Mouse (Mus musculus) mouse trophoblast stem cell (cell line): ENCODE measurements around the gene Ulk1.
"Not testable (repeated sequence)": the region's sequence is repeated elsewhere in the genome, so short reads cannot be mapped to it uniquely, and the experiment has no call there.

Experiments used
- in situ Hi-C, 2 experiments: fragments of 300-500 bp; cut with MseI, MboI; formaldehyde crosslinking; loops; 2 replicates in 1 of 2; 3 replicates in 1 of 2; pipeline ENCODE4 v1.15.1; 2025

Ulk1 gene

DNA sequence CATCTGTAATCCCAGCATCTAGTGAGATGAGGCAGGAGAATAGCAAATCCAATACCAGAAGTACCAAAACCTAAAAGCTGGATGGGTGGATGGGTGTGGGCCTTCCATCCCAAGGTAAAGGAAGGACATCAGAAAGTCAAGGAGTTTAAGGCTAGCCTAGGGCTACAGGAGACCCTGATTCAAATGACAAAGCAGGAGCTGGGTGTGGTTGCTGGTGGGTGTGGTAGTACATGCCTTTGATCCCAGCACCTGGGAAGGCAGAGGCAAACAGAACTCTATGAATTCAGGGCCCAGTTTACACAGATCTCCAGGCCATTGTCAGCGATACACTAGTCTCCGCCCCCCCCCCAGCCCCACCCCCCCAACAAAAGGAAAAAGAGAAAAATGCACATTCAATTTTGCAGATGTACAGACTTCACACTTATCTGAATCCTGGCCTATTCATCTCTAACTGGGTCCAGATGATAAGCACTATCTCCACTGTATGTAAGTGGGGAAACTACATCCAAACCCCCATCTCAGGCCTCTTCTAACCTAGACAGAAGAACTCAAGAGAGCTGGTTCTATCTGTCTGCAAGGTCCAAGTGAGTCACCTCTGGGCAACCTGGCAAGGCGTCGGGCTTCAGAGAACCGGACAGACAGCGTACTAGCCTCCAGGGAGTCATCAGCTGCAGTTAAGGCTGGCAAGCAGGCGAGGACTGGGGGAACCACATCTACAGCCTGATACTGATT is 5.7 kb downstream of the Ulk1 start:
- in situ Hi-C loops: no loop called here

DNA sequence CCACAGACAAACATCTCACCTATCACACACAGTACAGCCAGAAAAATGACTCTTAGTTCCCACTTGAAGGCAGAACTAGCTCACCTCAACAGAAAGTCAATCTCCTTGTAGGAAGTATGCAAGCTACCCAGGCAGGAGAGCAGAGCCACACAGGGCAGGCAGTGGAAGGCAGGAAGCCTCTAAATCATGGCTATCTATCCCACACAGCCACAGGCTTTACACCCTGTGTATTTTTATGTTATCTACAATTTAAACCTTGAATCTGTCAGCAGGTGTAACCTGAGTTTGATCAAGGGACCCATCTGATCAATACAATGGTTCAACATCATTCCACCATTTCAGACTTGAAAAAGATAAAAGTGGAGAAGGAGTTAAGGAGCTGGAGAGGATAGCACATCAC is 7.1 kb downstream of the Ulk1 start:
- in situ Hi-C loops: no loop called here

- in situ Hi-C loops: no loop called here
These were observed 7.7 kb downstream of the Ulk1 start for GRCm38 (mm10) chr5:110802186-110802585.

DNA sequence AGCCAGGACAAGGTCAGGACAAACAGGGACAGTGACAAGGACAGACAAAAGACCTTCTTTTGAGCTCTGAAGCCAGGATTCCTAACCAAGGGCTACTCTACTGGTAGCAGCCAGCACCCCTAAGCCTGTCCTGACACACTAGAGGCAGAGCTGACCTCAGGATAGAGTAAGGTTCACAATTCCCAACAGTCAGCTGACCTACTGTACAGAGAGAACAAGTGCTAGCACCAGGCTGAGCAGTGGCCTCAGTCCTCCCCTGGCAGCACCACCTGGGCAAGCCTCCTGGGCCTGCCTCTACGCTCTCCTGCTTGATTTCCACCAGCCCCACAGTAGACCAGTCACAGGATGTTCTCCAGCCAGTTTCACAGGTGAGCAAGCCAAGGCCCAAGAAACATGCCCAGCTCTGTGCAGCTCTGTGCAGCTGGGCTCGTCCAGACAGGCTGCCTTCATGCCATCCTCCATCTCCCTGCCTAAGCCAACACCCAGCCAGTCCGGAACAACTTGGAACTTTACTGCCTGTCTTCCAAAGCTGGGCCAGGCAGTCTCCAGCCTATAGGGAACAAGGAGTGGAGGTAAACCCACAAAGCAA is 8.8 kb downstream of the Ulk1 start:
- in situ Hi-C loops: no loop called here

DNA sequence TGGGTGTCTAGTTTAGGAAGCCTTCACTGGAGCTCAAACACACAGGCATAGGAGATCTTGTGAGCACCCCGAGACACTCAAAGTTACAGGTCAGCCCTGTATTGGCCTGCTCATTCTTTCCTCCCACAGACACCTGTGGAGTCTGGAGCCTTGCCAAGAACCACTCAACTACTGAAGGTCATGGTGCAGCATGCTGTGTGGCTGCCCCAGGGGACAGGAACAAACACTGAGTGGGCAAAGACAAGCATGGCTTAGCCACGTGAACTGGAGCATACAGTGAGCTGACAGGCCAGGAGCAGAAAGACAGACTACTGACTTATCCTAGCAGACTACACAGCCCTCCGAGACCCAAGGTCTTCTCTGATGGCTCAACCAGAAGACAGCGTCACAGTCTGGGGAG is 12.2 kb downstream of the Ulk1 start:
- in situ Hi-C loops: no loop called here

DNA sequence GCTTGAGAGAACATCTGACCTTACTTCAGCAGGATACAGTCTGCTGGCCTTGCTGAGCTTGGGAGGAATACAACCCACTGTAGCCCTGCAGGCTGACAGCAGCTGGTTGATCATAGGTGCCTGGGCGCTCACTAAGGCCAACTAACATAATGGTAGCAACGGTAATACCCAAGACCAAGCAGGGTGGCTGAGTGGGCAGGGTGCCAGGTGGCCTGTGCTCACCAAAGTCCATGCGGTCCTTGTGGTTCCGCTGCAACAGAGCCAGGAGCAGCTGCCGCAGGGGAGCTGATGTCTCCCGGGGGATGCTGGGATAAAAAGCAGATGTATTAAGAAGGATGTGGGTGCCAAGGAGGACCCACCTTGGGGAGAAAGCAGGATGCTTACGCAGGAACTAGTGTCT is 15.5 kb downstream of the Ulk1 start:
- in situ Hi-C loops: no loop called here

- in situ Hi-C loops: no loop called here
These were observed 21.2 kb downstream of the Ulk1 start for GRCm38 (mm10) chr5:110788684-110789083.

DNA sequence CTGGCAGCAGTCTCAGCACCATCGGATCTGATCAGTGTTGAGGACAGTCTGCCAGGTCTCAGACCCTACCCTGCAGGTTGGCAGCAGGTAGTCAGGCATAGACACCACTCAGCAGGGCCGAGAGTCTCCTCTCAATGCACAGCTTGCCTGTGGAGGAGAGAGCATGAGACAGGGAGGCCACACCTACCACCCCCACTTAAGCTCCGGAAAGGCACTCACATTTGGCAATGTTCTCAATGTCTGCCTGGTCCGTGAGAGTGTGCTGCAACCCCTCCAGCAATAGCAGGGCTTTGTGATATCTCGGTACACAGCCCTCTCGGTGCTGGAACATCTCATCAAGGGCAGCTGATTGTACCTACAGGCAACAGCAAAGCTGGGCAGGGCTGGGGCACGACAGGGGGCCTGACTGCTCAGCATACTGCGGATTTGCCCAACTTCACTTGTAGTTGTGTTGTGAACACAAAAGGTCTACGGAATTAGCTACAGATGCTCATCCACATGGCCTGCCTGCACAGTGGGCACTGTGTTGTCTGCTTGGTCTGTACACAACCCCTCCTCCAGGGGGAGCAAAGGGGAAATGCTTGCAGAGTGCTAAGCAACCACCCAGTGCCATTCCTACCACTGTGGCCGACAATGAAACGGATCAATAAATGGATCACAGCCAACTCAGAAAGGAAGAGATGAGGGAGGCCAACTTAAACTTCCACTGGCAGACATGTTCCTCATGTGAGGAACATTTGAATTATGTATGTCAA is 23.6 kb downstream of the Ulk1 start:
- in situ Hi-C loops: no loop called here

DNA sequence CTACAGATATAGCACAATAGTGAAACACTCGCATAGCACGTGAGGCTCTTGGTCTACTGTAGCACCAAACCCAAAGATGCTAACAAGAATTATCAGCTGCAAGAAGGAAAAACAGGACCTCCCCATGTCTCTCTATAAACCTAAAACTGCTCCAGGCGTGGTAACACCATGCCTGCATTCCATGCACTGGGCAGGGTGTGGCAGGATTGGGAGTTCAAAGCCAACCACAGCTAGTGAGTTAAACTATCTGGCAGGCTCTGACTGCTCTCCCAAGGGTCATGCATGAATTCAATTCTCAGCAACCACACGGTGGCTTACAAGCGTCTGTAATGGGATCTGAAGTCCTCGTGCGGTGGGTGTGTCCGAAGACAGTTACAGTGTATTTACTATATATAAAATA is 26.7 kb downstream of the Ulk1 start:
- in situ Hi-C loops: no loop called here

DNA sequence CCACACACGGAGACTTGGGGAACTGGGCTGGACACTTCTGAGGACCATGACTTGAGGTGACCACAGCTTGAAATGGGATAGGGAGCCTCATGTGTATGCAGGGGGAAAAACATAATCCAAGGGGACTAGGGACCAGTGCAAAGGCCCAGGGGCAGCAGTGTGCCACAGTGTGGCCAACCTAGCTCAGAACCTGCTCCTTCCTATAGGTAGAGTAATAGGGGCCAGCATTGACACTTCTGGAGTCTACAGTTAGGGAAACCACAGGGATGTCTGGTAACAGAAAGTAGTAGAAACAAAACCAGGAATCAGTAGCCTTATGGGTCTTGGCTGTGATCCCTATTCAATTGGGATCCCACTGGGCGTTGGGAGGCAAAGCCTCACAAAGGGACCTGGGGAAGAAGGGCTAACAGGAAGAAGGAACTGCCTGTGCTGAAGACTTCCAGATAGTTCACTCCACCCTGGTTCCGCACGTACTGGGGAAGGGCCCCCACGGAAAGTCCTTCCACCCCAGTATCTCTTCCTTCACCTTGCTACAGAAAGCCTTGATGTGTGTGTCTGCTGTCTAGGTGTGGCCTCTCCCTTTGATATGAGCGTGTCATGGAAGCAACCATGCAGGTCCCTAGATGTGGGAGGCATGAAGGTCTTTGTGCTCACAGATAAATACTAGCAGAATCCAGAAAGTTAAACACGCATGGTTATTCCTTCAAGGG is 28.2 kb downstream of the Ulk1 start:
- in situ Hi-C loops: no loop called here

DNA sequence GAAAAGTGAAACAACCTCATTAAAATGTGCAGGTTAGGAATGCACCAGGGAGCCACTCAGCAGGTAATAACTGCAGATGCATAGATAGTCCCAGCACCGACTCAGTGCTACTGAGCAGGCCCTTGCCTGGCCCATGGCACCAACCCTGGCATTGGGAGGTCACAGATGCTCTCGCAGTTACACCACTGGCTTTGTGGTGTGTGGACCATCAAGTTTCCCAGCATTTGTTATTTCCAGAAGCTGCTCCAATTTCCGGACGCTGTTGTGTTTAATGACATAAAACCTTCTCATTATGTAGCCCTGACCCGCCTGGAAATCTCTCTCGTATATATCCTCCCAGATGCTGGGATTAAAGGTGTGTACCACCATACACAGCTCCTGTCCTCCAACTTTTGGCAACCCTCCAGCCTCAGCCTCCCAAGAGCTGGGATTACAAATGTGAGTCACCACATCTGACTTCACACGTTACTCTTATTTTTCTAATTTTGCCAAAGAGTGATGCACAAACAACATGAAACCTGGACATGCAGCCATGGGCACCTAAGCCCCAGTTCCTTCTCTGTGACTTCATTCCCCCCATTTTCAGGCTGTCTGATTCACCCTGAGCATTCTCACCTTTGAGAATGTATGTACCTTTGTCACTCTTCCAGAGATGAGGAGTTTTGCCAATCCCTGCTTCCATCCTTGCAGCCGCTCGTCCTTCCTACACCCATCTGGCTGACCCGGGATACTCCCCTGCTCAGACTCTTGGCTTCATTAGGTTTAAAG is 29.0 kb downstream of the Ulk1 start:
- in situ Hi-C loops: no loop called here

DNA sequence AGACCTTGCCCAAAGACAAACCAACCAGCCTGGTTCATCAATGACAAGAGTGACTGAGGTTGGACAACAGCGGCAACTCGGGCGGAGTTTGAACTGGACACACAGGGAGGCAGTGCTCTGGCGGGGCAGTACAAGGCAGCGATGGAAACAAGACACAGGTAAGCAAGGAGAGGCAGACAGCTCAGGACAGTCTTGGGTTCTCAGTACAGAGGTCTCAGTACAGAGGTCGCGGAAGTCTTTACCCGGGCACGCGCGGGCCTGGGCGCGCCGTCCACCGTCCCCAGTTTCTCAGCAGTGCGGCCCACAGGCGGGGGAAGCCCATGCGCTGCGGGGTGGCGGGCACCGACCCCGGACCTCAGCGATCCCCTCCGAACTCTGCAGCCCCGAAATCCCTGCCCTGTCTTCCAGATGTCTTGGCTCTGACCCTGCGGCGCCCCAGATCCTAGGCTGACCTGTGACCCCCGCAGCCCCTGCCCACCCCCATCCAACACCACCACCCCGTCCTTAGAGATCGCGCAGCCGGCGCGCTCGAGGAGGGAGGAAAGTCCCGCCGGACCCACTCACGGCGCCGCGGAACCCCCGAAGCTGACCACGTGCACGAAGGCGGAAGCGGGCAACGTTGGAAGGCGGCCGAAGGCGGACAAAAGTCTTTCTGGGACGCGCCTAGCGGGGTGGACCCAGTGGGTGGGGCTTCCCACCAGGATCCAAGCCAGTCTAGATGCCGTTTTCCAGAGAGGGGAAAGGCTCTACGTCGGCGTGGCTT is 29.7 kb downstream of the Ulk1 start, which contains the start of gene Pus1:
Gene Pus1 (minus strand): TSS at position 662 of the 763 bp plus-strand sequence.
- in situ Hi-C loops: no loop called here

DNA sequence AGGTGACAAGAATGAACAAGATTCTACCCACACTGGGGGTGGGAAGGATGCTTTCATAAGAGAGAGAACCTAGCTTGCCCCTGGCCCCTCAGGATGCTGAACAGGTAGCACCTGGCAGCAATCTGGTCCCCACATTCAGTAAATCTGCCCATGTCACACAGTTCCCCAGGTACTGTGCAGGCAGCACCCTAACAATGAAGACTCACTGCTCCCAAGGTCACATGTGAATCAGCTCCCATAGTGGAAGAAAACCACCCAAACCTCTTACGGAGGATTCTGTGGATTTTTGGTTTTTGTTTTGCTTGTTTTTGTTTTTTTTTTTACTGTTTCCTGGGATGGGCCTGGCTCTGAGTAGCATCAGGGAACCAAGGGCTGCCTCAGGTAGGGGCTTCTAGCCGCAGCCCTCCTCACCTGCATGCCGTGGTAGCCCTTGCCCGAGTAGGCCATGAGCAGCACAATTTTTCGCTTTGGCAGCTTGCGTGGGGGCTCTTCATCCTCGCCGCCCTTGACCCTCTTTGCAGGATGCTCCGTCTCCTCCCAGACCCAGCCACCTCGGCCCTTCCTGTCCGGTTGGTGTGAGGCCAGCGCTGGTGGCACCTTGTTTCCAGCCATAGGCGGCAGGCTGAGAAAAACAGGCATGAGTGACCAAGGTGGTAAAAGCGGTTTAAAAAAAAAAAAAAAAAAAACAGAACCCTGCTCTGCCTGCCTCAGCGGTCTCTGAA is 30.5 kb downstream of the Ulk1 start:
- in situ Hi-C loops: no loop called here

DNA sequence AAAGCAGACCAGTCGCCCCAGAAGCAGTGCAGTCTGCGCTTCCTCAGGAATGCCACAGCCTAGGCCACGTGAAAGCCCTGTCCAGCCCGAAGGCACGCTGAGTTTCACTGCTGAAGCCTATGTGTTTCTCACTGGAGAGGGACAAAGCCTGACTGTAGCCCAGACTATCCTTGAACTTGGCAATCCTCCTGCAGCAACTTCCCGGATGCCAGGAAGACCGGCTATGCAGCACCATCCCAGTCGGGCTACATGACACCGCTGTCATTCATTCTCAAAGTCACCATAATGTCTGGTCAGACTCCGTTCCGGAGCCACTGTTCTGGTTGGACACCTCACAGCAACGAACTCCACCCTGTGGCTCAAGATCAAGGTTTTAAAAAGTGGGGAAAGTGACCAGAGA is 31.6 kb downstream of the Ulk1 start:
- in situ Hi-C loops: no loop called here

DNA sequence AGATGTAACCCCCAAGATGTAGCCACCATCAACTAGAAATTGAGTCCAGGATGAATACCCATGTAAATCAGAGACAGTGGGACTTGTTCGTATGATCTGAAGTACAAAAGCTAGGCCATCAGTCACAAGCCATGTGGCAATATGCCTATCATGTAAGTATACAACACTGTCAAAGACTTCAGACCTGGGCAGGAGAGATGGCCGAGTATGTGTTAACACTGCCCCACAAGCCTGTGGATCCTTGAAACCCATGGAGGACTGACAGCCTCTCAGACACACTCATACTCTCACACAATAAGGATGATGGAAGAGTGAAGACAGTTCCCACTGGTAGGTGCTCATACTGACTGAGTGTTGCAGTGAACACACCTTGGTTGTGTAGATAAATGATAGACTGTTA is 33.8 kb downstream of the Ulk1 start:
- in situ Hi-C loops: no loop called here

GRCm38 (mm10) chr5:110774511-110774910 is 35.4 kb downstream of the Ulk1 start:
- in situ Hi-C loops: no loop called here

DNA sequence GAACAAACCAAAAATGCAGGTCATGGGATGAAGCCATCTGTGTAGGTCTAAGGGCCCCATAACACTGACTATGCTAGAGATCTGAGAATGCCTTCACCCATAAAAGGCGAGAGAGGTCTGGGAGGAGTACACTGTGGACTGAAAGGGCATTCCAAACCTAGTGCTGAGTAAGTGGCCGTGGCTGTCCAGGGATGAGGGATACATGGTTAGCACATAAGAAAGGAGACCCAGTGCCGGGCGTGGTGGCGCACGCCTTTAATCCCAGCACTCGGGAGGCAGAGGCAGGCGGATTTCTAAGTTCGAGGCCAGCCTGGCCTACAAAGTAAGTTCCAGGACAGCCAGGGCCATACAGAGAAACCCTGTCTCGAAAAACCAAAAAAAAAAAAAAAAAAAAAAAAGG is 37.0 kb downstream of the Ulk1 start:
- in situ Hi-C loops: not testable (repeated sequence)

- in situ Hi-C loops: no loop called here
These were observed 39.3 kb downstream of the Ulk1 start, which contains the start of gene Ep400 for GRCm38 (mm10) chr5:110770448-110771158. Gene Ep400 (minus strand): TSS chr5:110770717.

DNA sequence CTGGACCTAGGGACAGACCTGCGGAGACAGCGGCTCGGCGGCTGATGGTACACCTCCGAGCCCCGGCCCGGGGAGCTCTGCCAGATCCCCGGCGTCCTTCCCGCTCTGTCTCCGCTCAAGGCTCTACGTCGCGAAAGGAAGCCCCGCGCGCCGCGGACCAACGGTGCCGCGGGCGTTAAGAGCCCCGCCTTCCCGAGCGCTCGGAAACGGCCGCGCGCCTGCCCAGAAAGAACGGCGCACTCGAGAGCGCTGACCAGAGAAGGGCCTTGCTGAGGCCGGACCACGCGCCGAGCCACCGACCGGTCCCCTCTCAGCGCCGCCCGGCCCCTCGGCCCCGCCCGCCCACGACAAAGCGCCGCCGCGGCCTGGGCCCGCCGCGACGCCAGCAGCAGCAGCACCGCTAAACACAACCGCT is 39.9 kb downstream of the Ulk1 start:
- in situ Hi-C loops: no loop called here
